Mouse (Mus musculus) forebrain, embryonic 15.5 days (tissue): ENCODE measurements at regions not wholly inside any gene's neighbourhood (a gene's known extent, or its start where the extent isn't known, plus 50 kb on each side); places are given as distances from the start of the nearest gene placed in this dataset.

Experiments
- ATAC-seq: fragments of 200-750 bp; cut with Nextera tagmentation; replicated peaks from 2 replicates; pipeline ENCODE4 v1.8.0; 2017; ENCODE audit warnings: mild to moderate bottlenecking, moderate TSS enrichment, moderate library complexity
- H3K27ac ChIP-seq: fragments of 300-500 bp; sonication (generic); replicated peaks from 2 replicates; pipeline ENCODE4 v1.5.1; 2015; ENCODE audit warnings: mild to moderate bottlenecking, inconsistent platforms
- H3K27me3 ChIP-seq: fragments of 300-500 bp; sonication (generic); 2 replicates; pipeline ENCODE4 v1.6.1; 2015; ENCODE audit warnings: inconsistent platforms
- H3K36me3 ChIP-seq: fragments of 300-500 bp; sonication (generic); 2 replicates; pipeline ENCODE4 v1.6.1; 2015; ENCODE audit warnings: mild to moderate bottlenecking, inconsistent platforms
- H3K4me1 ChIP-seq: fragments of 300-500 bp; sonication (generic); 2 replicates; pipeline ENCODE4 v1.6.1; 2015; ENCODE audit warnings: inconsistent platforms
- H3K4me2 ChIP-seq: fragments of 300-500 bp; sonication (generic); replicated peaks from 2 replicates; pipeline ENCODE4 v1.6.1; 2015; ENCODE audit warnings: mild to moderate bottlenecking, inconsistent platforms
- H3K4me3 ChIP-seq: fragments of 300-500 bp; sonication (generic); 2 replicates; pipeline ENCODE4 v1.5.1; 2015; ENCODE audit warnings: mild to moderate bottlenecking, inconsistent platforms
- H3K9ac ChIP-seq: fragments of 300-500 bp; sonication (generic); replicated peaks from 2 replicates; pipeline ENCODE4 v1.6.1; 2015; ENCODE audit warnings: mild to moderate bottlenecking, inconsistent platforms
- H3K9me3 ChIP-seq: fragments of 300-500 bp; sonication (generic); 2 replicates; pipeline ENCODE4 v1.6.1; 2016; ENCODE audit warnings: inconsistent platforms
- WGBS: fragments of 180-500 bp; shearing (Covaris S2); methylation state at CpG from one replicate; pipeline ENCODE4 v1.1.7; 2015; ENCODE audit warnings: mixed read lengths; 5-methylcytosine and 5-hydroxymethylcytosine counted together

DNA sequence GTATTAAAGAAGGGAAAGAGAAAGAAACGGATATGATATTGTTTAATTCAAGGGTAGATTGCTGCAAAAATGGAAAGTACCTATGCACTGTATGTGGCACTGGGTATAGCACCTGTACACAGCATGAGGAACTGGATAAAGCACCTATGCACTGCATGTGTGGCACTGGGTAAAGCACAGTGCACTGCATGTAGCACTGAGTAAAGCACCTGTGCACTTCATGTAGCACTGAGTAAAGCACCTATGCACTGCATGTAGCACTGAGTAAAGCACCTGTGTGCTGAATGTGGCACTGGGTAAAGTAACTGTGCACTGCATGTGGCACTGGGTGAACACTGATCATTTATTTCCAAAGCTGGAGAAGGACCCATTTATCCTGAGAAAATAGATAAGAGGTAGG is 280.2 kb upstream of the Fam49a start:
- H3K36me3 ChIP-seq: no peaks in the 10 kb centered on the region
- H3K4me1 ChIP-seq: no peaks in the 10 kb centered on the region
- ATAC-seq: no peak
- WGBS: 83% methylated on average over 1 of the region's 1 CpGs
- no peaks in the 10 kb centered on the region for H3K9me3 ChIP-seq
- H3K27me3 ChIP-seq: no peaks in the 10 kb centered on the region
- no peak overlapping the region for H3K9ac ChIP-seq
- no peak overlapping the region for H3K4me3 ChIP-seq
- no peak overlapping the region for H3K27ac ChIP-seq
- H3K4me2 ChIP-seq: no peak overlapping the region

- no peak overlapping the region for H3K27ac ChIP-seq
- WGBS: 90% methylated on average over 1 of the region's 1 CpGs
- H3K4me3 ChIP-seq: no peak overlapping the region
- no peak overlapping the region for H3K9ac ChIP-seq
- H3K36me3 ChIP-seq: no peaks in the 10 kb centered on the region
- no peaks in the 10 kb centered on the region for H3K9me3 ChIP-seq
- no peak overlapping the region for H3K4me2 ChIP-seq
- no peaks in the 10 kb centered on the region for H3K27me3 ChIP-seq
- H3K4me1 ChIP-seq: no peaks in the 10 kb centered on the region
- ATAC-seq: no peak
Measured at GRCm38 (mm10) chr12:11993513-11993912, 268.4 kb upstream of the Fam49a start.

- Histone ChIP-seq H3K27ac (no peak overlapping the region), H3K4me1 (no peaks in the 10 kb centered on the region), H3K9me3 (no peaks in the 10 kb centered on the region), H3K9ac (no peak overlapping the region), H3K4me3 (no peak overlapping the region), H3K4me2 (no peak overlapping the region), H3K27me3 (no peaks in the 10 kb centered on the region), H3K36me3 (no peaks in the 10 kb centered on the region)
- ATAC-seq: no peak
- WGBS: 87% methylated on average over 4 of the region's 4 CpGs
Measured at GRCm38 (mm10) chr12:11999199-11999598, 262.7 kb upstream of the Fam49a start.

- WGBS: 23% methylated on average over 3 of the region's 3 CpGs
- no peaks in the 10 kb centered on the region for H3K9me3 ChIP-seq
- H3K9ac ChIP-seq: no peak overlapping the region
- no peaks in the 10 kb centered on the region for H3K36me3 ChIP-seq
- H3K27ac ChIP-seq: no peak overlapping the region
- ATAC-seq: no peak
- H3K4me2 ChIP-seq: no peak overlapping the region
- no peaks in the 10 kb centered on the region for H3K27me3 ChIP-seq
- H3K4me3 ChIP-seq: no peak overlapping the region
- H3K4me1 ChIP-seq: no peaks in the 10 kb centered on the region
Measured at GRCm38 (mm10) chr12:12002414-12002813, 259.5 kb upstream of the Fam49a start.

GRCm38 (mm10) chr12:12010592-12010991 is 251.3 kb upstream of the Fam49a start:
- Histone ChIP-seq H3K27ac (no peak overlapping the region), H3K4me3 (no peak overlapping the region), H3K4me2 (no peak overlapping the region), H3K27me3 (no peaks in the 10 kb centered on the region), H3K9ac (no peak overlapping the region), H3K9me3 (no peaks in the 10 kb centered on the region), H3K36me3 (no peaks in the 10 kb centered on the region), H3K4me1 (no peaks in the 10 kb centered on the region)
- no peak for ATAC-seq

- Histone ChIP-seq H3K27me3 (no peaks in the 10 kb centered on the region), H3K9me3 (no peaks in the 10 kb centered on the region), H3K4me2 (no peak overlapping the region), H3K27ac (no peak overlapping the region), H3K4me3 (no peak overlapping the region), H3K36me3 (no peaks in the 10 kb centered on the region), H3K4me1 (no peaks in the 10 kb centered on the region), H3K9ac (no peak overlapping the region)
- no peak for ATAC-seq
- 70% methylated on average over 6 of the region's 6 CpGs for WGBS
Measured at GRCm38 (mm10) chr12:12023819-12024470, 238.0 kb upstream of the Fam49a start.

GRCm38 (mm10) chr12:12030039-12030550 is 231.8 kb upstream of the Fam49a start:
- Histone ChIP-seq H3K9ac (no peak overlapping the region), H3K27me3 (no peaks in the 10 kb centered on the region), H3K9me3 (no peaks in the 10 kb centered on the region), H3K36me3 (no peaks in the 10 kb centered on the region), H3K4me3 (no peak overlapping the region), H3K4me1 (no peaks in the 10 kb centered on the region), H3K4me2 (no peak overlapping the region), H3K27ac (no peak overlapping the region)
- WGBS: 75% methylated on average over 2 of the region's 2 CpGs
- ATAC-seq: no peak

- H3K4me1 ChIP-seq: no peaks in the 10 kb centered on the region
- H3K27ac ChIP-seq: no peak overlapping the region
- H3K9me3 ChIP-seq: no peaks in the 10 kb centered on the region
- ATAC-seq: no peak
- no peak overlapping the region for H3K9ac ChIP-seq
- H3K27me3 ChIP-seq: no peaks in the 10 kb centered on the region
- H3K4me3 ChIP-seq: no peak overlapping the region
- no peak overlapping the region for H3K4me2 ChIP-seq
- no peaks in the 10 kb centered on the region for H3K36me3 ChIP-seq
Measured at GRCm38 (mm10) chr12:12034521-12034920, 227.4 kb upstream of the Fam49a start.

- Histone ChIP-seq H3K4me1 (no peaks in the 10 kb centered on the region), H3K4me3 (no peak overlapping the region), H3K4me2 (no peak overlapping the region), H3K9ac (no peak overlapping the region), H3K27me3 (no peaks in the 10 kb centered on the region), H3K27ac (no peak overlapping the region), H3K36me3 (no peaks in the 10 kb centered on the region), H3K9me3 (no peaks in the 10 kb centered on the region)
- 86% methylated on average over 1 of the region's 1 CpGs for WGBS
- no peak for ATAC-seq
Measured at GRCm38 (mm10) chr12:12039217-12039616, 222.7 kb upstream of the Fam49a start.

- H3K27me3 ChIP-seq: no peaks in the 10 kb centered on the region
- ATAC-seq: no peak
- H3K4me2 ChIP-seq: no peak overlapping the region
- peaks cover 3% of the 10 kb centered on the region for H3K4me1 ChIP-seq
- WGBS: 94% methylated on average over 4 of the region's 4 CpGs
- H3K27ac ChIP-seq: no peak overlapping the region
- no peaks in the 10 kb centered on the region for H3K36me3 ChIP-seq
- no peak overlapping the region for H3K9ac ChIP-seq
- no peaks in the 10 kb centered on the region for H3K9me3 ChIP-seq
- H3K4me3 ChIP-seq: no peak overlapping the region
Measured at GRCm38 (mm10) chr12:12062215-12062614, 199.7 kb upstream of the Fam49a start.

- Histone ChIP-seq H3K4me1 (peaks cover 3% of the 10 kb centered on the region), H3K36me3 (no peaks in the 10 kb centered on the region), H3K27me3 (no peaks in the 10 kb centered on the region), H3K27ac (no peak overlapping the region), H3K9ac (no peak overlapping the region), H3K4me3 (no peak overlapping the region), H3K4me2 (no peak overlapping the region), H3K9me3 (no peaks in the 10 kb centered on the region)
- 0 out of 2 replicates have a peak, but pooled peaks have one; percentile 41 for ATAC-seq
- 77% methylated on average over 1 of the region's 1 CpGs for WGBS
Measured at GRCm38 (mm10) chr12:12063910-12064309, 198.0 kb upstream of the Fam49a start.

DNA sequence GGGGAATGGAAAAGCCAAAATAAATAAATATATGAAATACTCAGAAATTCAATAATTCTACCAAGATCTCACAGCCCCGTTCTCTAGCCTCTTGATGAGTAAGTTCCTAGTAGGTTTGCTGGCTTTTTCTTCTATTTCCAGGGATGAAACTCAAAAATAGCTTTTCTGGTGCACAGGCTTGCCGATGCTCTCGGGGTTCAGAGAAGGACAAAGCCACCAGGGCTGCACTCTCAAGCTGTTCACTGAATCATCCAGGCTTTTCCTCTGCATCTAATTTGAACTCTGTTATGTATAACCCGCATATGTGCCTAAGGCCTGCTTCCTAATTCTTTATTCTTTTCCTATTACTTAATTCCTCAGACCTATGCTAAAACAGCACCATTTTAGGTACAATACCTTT is 197.5 kb upstream of the Fam49a start:
- H3K9ac ChIP-seq: no peak overlapping the region
- no peaks in the 10 kb centered on the region for H3K27me3 ChIP-seq
- no peak overlapping the region for H3K27ac ChIP-seq
- no peaks in the 10 kb centered on the region for H3K9me3 ChIP-seq
- no peak overlapping the region for H3K4me2 ChIP-seq
- ATAC-seq: no peak
- peaks cover 3% of the 10 kb centered on the region for H3K4me1 ChIP-seq
- H3K4me3 ChIP-seq: no peak overlapping the region
- H3K36me3 ChIP-seq: no peaks in the 10 kb centered on the region
- WGBS: 81% methylated on average over 4 of the region's 4 CpGs

GRCm38 (mm10) chr12:12088338-12088737 is 173.6 kb upstream of the Fam49a start:
- no peaks in the 10 kb centered on the region for H3K9me3 ChIP-seq
- H3K36me3 ChIP-seq: no peaks in the 10 kb centered on the region
- H3K9ac ChIP-seq: no peak overlapping the region
- H3K4me1 ChIP-seq: no peaks in the 10 kb centered on the region
- no peak overlapping the region for H3K4me3 ChIP-seq
- H3K27ac ChIP-seq: no peak overlapping the region
- no peaks in the 10 kb centered on the region for H3K27me3 ChIP-seq
- WGBS: 78% methylated on average over 2 of the region's 2 CpGs
- no peak overlapping the region for H3K4me2 ChIP-seq
- ATAC-seq: no peak
